Mouse (Mus musculus): ENCODE measurements around the gene Sp6. TPM values are rescaled to one million over a fixed set of nuclear protein-coding genes. Genes with fewer than 3 reads are reported as not detected.

The Sp6 gene
- polyA plus RNA-seq (2016; fragmentation: Nextera tagmentation; extraction: Ambion mirVana) = 1.6 and 2.3 TPM in 2 replicates

DNA sequence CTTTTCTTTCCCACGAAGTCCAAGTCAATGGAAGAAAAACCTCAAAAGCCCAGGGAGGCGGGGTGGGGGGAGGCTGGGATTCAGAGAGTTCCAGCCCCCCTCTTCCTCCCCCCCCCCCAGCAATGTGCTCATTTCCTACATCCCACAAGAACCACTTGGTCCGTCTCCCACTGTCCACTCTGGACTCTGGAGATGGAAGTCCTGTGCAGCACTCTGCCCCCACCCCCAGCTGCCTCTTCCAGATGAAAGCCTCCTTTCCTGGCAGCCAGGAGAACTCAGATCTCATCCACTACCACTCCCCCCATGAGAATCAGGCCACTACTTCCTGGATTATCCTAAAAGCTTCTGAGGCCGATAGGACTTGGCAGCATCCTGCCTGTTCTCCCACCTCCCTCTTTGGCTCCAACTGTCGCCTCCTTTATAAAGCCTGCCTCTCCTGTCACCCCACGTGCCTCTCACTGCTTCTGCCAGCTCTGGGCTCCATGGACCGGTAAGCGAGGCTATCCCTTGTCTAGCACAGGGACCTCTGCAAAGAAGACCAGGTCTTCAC is at the start of gene Sp6:
TSS of gene Sp6 (plus strand) at position 274 of the 550 bp plus-strand sequence.
- DNase-seq (ENCODE audit: low spot score) = no peak
- WGBS = 39% methylated on average over 8 of the region's 8 CpGs
- H3K9me3 ChIP-seq = no peaks in the 10 kb centered on the region
- peaks cover 21% of the 10 kb centered on the region for H3K4me1 ChIP-seq (replicated peaks)
- peaks cover 98% of the 10 kb centered on the region for H3K27me3 ChIP-seq (ENCODE audit: insufficient read depth, poor library complexity, severe bottlenecking)
- H3K4me3 ChIP-seq = no peak within 1 kb of the TSS
- H3K36me3 ChIP-seq = no peaks in the 10 kb centered on the region
- no peak within 1 kb of the TSS for H3K27ac ChIP-seq

DNA sequence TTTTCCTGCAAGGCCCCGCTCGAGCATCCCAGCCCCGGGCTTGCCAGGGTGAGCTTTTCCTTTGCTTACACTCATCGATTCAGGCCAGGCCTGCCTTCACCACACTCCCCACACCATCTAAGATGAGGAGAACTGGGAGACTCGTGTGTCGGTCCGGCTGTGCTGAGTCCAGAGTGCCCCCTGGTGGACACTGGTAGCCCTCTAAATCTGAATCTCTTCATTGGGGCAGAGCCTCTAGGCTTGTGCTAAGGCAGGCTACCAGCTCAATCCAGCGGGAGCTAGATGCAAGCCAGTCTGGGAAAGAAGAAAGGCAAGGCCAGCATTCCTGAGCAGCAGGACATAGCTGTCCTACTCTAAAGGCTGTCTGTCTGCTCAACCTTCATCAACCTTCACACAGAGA is 49.6 kb upstream of the Sp6 start:
- DNase-seq (ENCODE audit: low spot score) = peak; percentile 86
- no peaks in the 10 kb centered on the region for H3K9me3 ChIP-seq
- no peak overlapping the region; the same call in 1 of the 2 replicates for H3K27ac ChIP-seq
- H3K36me3 ChIP-seq = peaks cover 60% of the 10 kb centered on the region
- H3K27me3 ChIP-seq (ENCODE audit: insufficient read depth, poor library complexity, severe bottlenecking) = no peaks in the 10 kb centered on the region
- H3K4me3 ChIP-seq = no peak overlapping the region
- peaks cover 17% of the 10 kb centered on the region; the same call in 1 of the 2 replicates for H3K4me1 ChIP-seq (replicated peaks)
- WGBS = 23% methylated on average over 8 of the region's 8 CpGs

DNA sequence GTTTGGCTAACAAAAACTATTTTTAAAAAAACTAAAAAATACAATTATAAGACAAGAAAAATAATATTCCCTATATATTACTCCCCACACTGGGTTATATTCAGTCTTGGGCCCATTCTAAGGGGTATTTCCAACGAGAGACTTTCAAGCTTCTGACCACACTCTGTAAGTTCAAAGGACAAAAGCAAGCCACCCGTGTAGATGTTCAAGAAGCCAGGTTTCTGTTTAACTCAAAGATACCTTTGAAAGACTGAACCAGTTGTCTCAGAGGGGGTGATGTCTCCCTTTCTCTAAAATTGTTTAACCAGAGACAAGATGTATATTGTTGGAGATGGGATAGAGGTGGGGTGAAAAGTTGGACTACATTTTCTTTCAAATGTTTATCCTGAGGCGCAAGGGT is 47.0 kb upstream of the Sp6 start:
- Histone ChIP-seq H3K4me1 (replicated peaks) (peaks cover 30% of the 10 kb centered on the region; the same call in 1 of the 2 replicates), H3K9me3 (no peaks in the 10 kb centered on the region), H3K27ac (no peak overlapping the region), H3K27me3 (ENCODE audit: insufficient read depth, poor library complexity, severe bottlenecking) (no peaks in the 10 kb centered on the region), H3K4me3 (no peak overlapping the region), H3K36me3 (peaks cover 39% of the 10 kb centered on the region)
- no peak for DNase-seq (ENCODE audit: low spot score)
- 91% methylated on average over 3 of the region's 3 CpGs for WGBS

DNA sequence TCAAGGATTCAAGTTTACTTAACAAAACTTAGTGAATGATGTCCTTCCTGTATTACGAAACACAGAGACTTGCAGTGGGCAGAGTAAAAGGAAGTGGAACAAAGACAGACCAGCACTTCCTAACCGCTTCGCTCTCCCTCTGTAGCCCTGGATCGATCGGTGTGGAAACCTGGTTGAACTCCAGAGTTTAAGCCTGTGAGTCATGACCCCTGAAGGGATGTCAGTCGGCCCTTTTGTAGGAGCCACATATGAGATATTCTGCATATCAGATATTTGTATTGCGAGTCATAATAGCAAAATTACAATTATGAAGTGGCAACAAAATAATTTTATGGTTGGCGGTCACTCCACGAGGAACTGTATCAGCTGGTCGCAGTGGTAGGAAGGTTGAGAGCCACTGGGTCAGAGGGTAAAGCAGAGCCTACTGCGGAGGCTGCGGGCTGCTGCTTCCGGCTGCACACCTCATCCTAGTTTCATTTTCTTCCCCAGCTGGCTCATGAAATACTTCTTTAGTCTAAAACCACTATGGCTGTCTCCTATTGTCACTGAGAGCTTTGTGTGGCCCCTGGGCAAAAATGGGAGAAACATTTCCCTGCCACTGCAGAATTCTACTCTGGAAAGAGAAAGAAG is 46.2 kb upstream of the Sp6 start:
- DNase-seq (ENCODE audit: low spot score) = no peak
- WGBS = 90% methylated on average over 13 of the region's 13 CpGs

DNA sequence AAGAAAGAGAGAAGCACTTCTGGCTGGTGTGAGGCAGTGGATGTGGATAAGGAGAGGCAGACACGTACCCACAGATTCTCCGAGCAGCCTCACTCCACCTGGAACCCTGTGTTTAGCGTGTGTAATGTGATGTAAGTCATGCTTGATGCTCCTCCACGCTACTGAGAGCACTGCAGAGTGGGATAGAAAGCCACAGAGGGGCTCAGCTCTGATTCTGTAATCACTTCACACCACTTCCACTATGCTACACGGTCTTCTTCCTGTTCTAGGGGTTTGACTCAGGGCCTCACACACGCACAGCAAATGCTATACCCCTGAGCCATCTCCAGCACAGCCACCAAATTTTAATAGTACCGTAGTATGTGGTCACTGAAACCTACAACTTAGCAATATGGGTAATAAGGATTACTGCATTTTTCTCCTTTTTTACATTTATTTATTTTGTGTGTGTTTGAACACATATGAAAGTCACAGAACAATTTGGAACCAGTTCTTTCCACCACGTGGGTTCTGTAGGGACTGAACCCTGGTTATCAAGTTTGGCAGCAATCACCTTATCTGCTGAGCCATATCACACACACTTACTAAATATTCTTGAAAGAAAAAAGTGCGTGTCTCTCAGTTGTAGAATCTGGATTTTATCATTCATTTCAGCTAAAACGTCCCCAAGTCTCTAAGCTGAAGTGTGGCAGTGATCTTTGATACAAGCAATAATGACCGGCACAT is 45.5 kb upstream of the Sp6 start:
- H3K27me3 ChIP-seq (ENCODE audit: insufficient read depth, poor library complexity, severe bottlenecking) = no peaks in the 10 kb centered on the region
- 89% methylated on average over 11 of the region's 11 CpGs for WGBS
- no peak overlapping the region for H3K4me3 ChIP-seq
- no peaks in the 10 kb centered on the region for H3K9me3 ChIP-seq
- DNase-seq (ENCODE audit: low spot score) = no peak
- H3K27ac ChIP-seq = peak overlapping the region; percentile 35; the same call in 1 of the 2 replicates
- H3K36me3 ChIP-seq = peaks cover 24% of the 10 kb centered on the region
- peaks cover 30% of the 10 kb centered on the region for H3K4me1 ChIP-seq (replicated peaks)

More for the DNA sequence above, 46.2 kb upstream of the Sp6 start:
- Histone ChIP-seq H3K36me3 (peaks cover 30% of the 10 kb centered on the region), H3K9me3 (no peaks in the 10 kb centered on the region), H3K4me1 (replicated peaks) (peaks cover 30% of the 10 kb centered on the region; the same call in 1 of the 2 replicates), H3K4me3 (no peak overlapping the region), H3K27ac (0 out of 2 replicates have a peak overlapping the region, but pooled peaks have one; percentile 35), H3K27me3 (ENCODE audit: insufficient read depth, poor library complexity, severe bottlenecking) (no peaks in the 10 kb centered on the region)

DNA sequence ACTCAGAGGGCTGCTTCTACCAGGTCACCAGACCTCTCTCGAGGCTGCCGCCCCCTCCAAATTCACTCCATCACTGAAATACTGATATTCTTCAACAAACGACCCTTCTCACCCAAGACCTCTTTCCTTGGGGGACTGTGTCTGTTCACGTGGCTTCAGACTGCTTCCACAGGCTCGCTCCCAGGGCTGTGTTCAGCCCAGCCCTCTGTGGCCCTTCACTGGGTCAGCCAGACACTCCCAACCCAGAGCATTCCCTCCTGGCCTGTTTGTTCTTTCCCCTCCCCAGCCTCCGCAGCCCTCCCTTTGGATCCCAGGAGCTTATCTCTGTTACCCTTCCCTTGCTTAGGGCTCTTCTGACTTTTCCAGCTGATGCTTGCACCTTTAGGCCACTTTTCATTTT is 44.7 kb upstream of the Sp6 start:
- Histone ChIP-seq H3K27ac (no peak overlapping the region), H3K27me3 (ENCODE audit: insufficient read depth, poor library complexity, severe bottlenecking) (no peaks in the 10 kb centered on the region)
- WGBS = 71% methylated on average over 6 of the region's 6 CpGs

DNA sequence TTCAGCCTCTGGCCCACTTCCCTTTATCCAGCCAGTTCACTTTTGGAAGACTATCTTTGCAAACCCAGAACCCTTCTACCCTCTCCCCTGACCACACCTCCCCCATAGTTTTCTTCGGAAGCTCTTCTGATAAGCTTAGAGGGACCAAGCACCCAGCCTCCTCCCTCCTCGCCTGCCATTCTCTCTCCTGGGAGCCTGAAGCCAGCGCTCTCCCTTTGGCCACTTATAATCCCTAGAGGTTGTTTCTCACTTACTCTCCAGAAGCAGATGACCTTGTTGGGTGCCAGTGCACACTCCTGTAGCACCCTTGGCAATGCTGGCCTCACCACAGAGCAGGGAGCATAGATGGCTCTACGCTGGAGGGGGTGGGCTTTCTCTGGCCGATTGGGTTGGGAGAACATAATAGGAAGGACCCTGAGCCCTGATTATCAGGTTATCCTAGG is 43.9 kb upstream of the Sp6 start:
- H3K4me1 ChIP-seq (replicated peaks) = peaks cover 27% of the 10 kb centered on the region
- no peak for DNase-seq (ENCODE audit: low spot score)
- no peak overlapping the region for H3K4me3 ChIP-seq
- H3K36me3 ChIP-seq = peaks cover 26% of the 10 kb centered on the region
- no peaks in the 10 kb centered on the region for H3K9me3 ChIP-seq
- H3K27me3 ChIP-seq (ENCODE audit: insufficient read depth, poor library complexity, severe bottlenecking) = no peaks in the 10 kb centered on the region
- whole genome bisulfite sequencing = 80% methylated on average over 5 of the region's 5 CpGs
- no peak overlapping the region for H3K27ac ChIP-seq

More for the DNA sequence above, 44.7 kb upstream of the Sp6 start:
- H3K4me1 ChIP-seq (replicated peaks) = peaks cover 27% of the 10 kb centered on the region
- H3K4me3 ChIP-seq = no peak overlapping the region
- H3K36me3 ChIP-seq = peaks cover 19% of the 10 kb centered on the region
- H3K9me3 ChIP-seq = no peaks in the 10 kb centered on the region
- no peak for DNase-seq (ENCODE audit: low spot score)

DNA sequence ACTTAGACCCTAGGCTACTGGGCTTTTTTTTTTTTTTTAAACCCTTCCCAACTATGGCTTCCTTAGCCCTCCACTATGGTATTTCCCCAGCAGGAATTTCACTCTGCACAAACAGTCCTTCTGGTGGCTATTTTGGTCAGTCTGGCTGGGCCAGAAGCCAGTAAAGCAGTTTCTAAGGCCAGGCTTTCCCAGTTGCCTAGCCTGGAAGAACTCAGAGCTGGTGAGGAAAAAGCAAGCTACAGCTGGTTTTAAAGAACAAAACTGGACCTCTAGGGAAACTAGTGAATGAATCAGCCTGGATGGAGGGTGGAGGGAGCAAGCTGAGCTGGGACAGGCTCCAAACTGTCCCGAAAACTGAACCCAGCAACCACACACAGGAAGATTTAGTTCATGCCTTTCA is 43.4 kb upstream of the Sp6 start:
- 75% methylated on average over 1 of the region's 1 CpGs for WGBS
- no peak for DNase-seq (ENCODE audit: low spot score)
- Histone ChIP-seq H3K4me1 (replicated peaks) (peaks cover 27% of the 10 kb centered on the region), H3K27ac (no peak overlapping the region), H3K9me3 (no peaks in the 10 kb centered on the region), H3K4me3 (no peak overlapping the region), H3K27me3 (ENCODE audit: insufficient read depth, poor library complexity, severe bottlenecking) (no peaks in the 10 kb centered on the region), H3K36me3 (peaks cover 22% of the 10 kb centered on the region)

DNA sequence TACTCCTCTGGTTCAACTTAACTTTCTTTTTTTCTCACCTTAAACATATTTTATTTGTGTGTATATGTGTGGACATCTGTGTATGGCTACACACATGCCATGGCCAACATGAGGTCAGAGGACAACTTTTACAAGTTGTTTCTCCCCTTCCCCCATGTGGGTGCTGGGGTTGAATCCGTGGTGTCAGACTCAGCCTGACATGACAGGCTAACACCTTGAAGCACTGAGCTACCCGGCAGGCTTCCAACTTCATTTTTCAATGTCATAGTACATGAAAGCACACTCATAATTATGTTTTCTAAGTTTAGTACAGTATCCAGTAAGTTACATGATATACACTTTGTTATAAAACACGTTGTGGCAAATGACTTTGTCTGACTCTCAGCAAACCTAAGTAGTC is 42.9 kb upstream of the Sp6 start:
- Histone ChIP-seq H3K9me3 (no peaks in the 10 kb centered on the region), H3K4me1 (replicated peaks) (peaks cover 29% of the 10 kb centered on the region), H3K27me3 (ENCODE audit: insufficient read depth, poor library complexity, severe bottlenecking) (no peaks in the 10 kb centered on the region), H3K36me3 (peaks cover 19% of the 10 kb centered on the region), H3K27ac (no peak overlapping the region), H3K4me3 (no peak overlapping the region)
- DNase-seq (ENCODE audit: low spot score) = no peak
- 88% methylated on average over 3 of the region's 3 CpGs for WGBS

DNA sequence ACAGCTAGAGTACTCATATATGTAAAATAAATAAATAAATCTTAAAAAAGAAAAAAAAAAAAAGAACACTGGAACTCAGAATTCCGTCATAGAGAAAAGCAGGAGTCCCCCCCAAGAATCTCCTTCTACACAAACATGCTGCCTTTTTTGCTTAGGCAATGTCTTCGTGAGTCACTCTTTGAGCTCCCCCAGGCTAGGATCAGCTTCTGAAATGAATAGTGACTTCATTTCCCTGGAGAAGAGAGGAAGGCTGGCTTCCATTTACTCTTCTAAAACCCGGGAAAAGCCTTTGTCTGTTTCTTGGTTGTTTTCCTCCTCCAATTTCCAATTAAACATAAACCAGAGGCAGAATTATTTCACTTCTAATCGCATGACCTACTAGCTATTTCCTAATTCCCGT is 40.3 kb upstream of the Sp6 start:
- Histone ChIP-seq H3K4me1 (replicated peaks) (peaks cover 40% of the 10 kb centered on the region), H3K36me3 (peaks cover 14% of the 10 kb centered on the region), H3K27ac (no peak overlapping the region), H3K27me3 (ENCODE audit: insufficient read depth, poor library complexity, severe bottlenecking) (no peaks in the 10 kb centered on the region), H3K4me3 (no peak overlapping the region), H3K9me3 (no peaks in the 10 kb centered on the region)
- 83% methylated on average over 5 of the region's 5 CpGs for WGBS
- DNase-seq (ENCODE audit: low spot score) = no peak

DNA sequence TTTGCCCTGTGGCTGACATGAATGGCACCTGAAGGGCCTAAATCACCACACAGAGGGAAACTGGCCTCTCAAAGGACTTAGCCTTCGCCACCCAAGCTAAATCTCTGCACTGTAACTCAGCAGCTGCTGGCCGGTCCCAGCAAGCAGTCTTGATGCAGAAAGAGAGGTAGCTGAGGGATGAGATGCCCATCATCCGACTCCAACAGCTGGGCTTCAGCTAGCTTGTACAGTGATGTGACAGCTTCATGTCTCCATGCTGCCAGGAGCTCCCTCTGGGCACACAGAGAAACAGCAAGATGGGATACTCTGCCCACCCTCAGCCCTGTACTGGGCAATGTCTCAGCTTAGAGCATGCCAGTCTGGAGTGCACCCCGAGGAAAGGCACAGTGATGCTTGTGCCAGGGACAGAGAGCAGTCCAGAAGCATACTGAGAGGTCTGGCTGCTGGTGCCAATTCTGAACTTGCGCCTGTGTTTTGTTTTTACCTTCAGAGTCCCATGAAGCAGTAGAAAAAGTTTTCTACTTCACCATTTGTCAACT is 39.7 kb upstream of the Sp6 start:
- H3K27me3 ChIP-seq (ENCODE audit: insufficient read depth, poor library complexity, severe bottlenecking) = no peaks in the 10 kb centered on the region
- H3K36me3 ChIP-seq = peaks cover 14% of the 10 kb centered on the region
- no peak overlapping the region for H3K27ac ChIP-seq
- H3K9me3 ChIP-seq = no peaks in the 10 kb centered on the region
- 88% methylated on average over 5 of the region's 5 CpGs for WGBS
- H3K4me1 ChIP-seq (replicated peaks) = peaks cover 43% of the 10 kb centered on the region
- DNase-seq (ENCODE audit: low spot score) = no peak
- H3K4me3 ChIP-seq = no peak overlapping the region

DNA sequence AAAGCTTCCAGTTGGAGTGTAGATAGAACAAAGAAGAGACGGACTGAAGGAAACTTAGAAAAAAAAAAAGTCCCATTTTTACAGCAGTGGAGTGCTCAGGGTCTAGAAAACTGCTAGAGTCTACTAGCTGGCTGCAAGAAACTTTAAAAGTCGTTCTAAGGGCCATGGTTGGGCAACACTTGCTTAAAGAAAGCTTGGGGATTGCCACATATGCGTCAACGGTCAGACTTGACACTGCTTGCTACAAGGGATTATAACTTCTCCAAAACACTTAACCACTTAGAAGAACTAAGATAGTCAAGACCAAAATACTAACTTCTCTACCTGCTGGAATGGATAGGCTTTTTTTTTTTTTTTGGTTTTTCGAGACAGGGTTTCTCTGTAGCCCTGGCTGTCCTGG is 38.4 kb upstream of the Sp6 start:
- H3K36me3 ChIP-seq = peaks cover 14% of the 10 kb centered on the region

More for the DNA sequence above, 38.4 kb upstream of the Sp6 start:
- WGBS = 89% methylated on average over 5 of the region's 5 CpGs
- Histone ChIP-seq H3K4me3 (no peak overlapping the region), H3K9me3 (no peaks in the 10 kb centered on the region), H3K27me3 (ENCODE audit: insufficient read depth, poor library complexity, severe bottlenecking) (no peaks in the 10 kb centered on the region), H3K4me1 (replicated peaks) (peaks cover 41% of the 10 kb centered on the region), H3K27ac (no peak overlapping the region)
- DNase-seq (ENCODE audit: low spot score) = no peak
